Mouse (Mus musculus): ENCODE results near the gene Cc2d1b.

- no peak for TF ChIP-seq CTCF (IDR thresholded peaks at IDR 0.05; ENCODE audit: extremely low read depth, insufficient read depth, low read length)
- TF ChIP-seq POLR2A (IDR thresholded peaks at IDR 0.05; ENCODE audit: extremely low read depth, insufficient read depth, low read length): no peak
These were observed 15.0 kb downstream of the Cc2d1b start for GRCm38 (mm10) chr4:108634696-108635095.
